Mouse (Mus musculus) frontal cortex, postnatal 25 days (tissue): Measurements from ENCODE around the gene Plekha5.
"Not testable (repeated sequence)": the region's sequence is repeated elsewhere in the genome, so short reads cannot be mapped to it uniquely, and the experiment has no call there.

ENCODE experiments used
- DNase-seq, 2 experiments: peaks; one replicate each; pipeline ENCODE4 v3.0.0; 2022; ENCODE audit warnings: low spot score in 2 of 2

Plekha5 gene

DNA sequence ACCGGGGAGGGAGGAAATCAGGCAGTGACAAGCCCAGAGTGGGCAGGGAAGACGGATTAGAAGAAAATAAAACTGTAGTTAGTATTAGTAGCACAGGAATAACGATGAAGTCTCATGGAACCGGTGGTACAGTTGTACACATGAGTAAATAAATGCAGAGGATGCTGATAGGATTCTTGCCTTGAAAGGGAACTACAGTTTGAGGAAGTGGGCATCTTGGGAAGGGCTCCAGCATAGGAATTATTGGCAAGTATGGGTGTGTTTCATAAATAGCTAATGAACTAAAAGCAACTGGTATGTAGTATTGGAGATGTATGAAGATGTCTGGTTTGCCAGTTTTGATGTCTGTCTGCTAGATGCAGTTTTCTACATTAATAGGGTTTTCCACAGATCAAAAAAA is 99.7 kb downstream of the Plekha5 start:
- no peak for DNase-seq

DNA sequence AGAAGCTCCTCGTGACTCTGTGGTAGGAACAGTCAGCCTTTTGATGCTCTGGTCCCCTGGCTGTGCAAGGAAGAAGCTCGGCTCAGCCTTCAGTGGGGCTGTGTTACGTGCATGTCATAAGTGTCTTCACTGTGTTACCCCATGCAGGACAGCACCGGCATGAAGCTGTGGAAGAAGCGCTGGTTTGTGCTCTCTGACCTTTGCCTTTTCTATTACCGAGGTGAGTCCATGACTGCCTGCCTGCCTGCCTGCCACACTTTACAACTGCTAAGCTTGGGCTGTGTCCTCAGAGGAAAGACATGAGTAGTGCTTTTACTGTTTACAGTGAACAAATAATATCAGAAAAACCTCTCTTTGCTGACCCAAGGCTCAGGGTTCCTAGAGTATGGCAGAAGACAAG is 104.6 kb downstream of the Plekha5 start:
- DNase-seq, result no peak

DNA sequence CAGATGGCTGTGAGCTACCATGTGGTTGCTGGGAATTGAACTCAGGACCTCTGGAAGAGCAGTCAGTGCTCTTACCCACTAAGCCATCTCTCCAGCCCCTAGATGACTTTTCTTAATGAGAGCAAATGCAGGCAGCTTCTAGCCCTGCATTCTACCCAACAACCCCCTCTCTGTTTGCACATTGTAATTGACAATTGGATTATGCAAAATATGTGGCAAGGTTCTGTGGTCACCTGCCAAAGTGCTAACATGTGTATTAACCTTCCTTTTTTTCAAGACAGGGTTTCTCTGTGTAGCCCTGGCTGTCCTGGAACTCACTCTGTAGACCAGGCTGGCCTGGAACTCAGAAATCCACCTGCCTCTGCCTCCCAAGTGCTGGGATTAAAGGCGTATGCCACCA is 109.0 kb downstream of the Plekha5 start:
- DNase-seq, result not testable (repeated sequence)

DNA sequence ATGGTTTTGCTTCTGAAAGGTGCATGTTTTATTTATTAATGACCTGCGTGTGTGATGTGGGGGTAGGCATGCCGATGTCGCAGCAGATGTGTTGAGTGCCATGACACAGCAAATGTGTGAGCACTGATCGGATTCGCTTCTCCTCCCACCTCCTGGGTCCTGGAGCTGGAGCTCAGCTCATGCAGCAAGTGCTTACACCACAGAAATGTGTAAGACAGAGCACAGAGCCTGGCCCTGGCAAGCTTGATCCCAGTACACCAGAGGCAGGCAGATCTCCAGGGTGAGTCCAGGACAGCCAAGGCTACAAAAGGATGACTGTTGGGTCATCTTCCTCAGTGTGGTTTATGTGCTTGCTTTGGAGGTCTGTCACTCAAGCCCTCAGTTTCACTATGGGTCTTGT is 109.8 kb downstream of the Plekha5 start:
- DNase-seq, result no peak

DNA sequence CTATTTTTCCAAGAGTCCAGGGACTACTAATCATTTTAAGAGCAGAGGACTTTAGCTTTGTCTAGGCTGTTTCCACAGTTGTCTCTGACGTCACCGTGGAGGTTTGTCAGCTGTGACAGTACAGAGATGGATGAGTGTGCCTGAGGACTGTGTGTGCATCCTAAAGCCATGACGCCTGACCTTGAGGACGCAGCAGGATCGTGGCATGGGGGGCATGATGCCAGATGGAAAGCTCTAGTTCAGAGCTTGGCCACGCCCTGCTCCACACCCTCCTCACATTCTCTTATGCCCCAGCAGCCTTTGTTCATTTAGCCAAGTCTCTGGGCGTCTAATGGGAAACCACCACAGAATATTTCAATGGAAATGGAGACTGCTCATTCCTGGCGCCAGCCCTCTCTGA is 111.7 kb downstream of the Plekha5 start:
- no peak for DNase-seq

DNA sequence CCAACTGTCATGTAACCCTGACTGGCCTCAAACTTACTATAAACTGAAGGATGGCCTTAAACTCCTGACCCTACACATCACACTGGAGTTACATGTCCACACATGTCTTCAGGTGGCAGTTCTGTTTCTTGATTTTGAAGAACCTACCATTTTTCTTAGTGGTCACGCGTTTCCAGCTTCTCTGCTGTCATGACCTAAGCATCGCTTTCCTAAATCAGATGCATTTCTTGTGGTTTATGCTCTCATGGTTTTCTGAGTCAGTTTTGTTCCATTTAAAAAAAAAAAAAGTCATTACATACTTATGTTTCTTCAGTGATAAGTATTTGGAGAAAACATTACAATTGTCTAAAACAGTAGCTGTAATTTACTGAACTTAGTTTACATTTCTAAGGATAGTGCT is 118.1 kb downstream of the Plekha5 start:
- DNase-seq, result no peak

DNA sequence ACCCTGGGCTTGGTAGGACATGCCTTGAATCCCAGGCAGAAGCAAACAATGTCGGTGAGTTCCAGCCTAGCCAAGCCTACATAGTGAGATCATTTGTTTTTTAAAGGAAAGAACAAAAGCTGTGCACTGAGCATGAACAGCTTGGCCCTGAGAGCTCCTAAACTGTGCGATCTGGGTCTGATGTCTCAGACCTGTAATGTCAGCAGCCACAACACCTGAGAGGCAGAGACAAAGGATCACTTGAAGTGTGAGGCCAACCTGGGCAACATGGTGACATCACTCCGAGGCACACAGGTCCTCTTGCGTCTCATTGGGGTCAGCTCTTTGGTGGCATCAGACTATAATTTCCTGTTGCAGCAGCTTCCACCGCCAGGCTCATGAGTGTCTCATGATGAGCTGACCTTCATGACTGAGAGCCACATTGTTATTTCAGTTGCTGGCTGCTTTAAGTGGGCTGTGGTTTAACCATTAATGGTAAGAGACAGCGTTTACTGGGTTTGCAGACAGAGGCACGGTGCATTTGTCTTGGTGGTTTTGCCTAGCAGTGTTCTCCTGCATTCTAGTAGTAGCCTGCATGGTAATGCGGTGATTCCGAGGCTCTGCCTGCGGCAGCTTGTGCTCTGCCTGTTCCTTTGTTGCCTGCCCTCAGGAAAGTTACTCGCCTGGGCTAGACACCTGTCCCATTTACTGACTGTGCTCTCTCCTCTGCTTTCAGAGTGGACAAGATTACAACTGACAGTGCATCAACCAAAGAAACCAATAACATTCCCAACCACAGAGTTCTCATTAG is 119.3 kb downstream of the Plekha5 start:
- no peak for DNase-seq

DNA sequence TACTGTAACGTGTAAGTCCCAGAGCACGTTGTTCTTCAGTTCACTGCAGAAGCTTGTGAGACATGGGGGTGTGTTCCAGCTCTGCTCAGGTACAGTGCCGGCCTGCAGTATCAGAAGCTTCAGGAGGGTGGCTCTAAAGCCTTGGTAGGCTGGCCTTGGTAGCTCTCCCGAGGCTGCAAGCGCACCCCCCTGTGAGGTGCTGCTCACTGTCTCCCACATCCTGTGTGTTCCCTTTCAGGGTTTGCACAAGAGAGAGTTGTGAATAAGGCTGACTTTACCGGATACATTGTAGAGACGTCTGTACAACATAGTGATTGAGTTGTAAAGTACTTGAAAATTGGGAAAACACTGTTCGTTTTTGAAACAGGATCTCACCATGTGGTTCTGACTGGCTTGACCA is 122.2 kb downstream of the Plekha5 start:
- no peak for DNase-seq

DNA sequence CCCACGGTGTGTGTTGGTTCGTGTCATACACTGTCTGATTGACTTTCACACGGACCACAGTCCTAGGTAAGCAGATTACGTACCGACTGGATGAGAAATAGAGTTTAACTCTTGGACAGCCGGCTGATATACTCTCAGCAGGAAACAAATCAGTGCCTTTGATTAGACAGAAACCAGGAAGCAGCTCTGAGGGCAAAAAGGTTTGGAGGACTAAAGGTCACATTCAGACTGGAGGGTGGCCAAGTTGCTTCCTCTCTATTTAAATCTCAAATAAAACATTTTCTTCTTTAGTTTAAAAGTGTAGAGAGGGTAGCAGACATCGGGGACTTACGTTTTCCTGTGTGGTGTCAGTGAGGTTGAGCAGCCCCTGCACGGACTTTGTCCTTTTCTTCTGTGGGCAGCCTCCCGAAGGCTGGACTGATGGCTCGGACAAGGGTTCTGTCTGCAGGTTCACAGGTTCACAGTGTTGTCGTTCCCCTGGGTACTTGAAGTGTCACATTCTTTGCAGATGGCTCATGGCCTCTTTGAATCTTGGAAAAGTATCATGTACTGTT is 122.9 kb downstream of the Plekha5 start:
- DNase-seq, result no peak

DNA sequence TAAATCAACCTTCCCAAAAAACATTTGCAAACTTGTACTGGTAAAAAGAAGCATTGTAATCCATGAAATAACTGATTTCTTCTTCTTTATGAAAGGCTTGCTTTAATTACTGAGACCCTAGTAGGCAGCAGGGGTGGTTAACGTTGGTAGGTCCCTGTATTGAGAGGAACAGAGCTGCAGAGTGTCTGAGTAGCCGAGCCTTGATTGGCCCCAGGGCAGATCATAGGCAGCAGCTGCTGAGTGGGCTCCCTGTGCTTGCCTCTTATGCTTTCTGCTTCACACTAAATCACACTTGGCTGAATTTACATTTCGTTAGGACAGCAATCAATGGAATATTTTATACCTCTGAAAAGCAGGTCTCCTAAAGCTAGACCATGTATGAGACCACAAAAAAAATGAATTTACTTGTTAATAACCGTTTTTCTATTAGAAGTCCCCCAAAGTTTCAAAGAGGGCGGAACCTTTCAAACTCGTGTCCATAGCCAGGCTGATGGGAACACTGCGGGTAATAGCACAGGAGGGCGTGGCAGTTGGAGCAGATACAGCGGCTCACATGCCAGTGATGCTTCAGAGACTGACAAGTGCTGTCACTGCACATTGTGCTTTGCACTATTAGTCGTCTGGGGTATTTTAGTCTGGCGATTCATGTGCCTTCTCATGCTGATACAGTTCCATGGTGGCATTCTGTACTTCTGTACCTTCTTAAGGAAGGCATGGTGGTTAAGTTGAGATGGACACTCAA is 123.5 kb downstream of the Plekha5 start:
- DNase-seq, result no peak

DNA sequence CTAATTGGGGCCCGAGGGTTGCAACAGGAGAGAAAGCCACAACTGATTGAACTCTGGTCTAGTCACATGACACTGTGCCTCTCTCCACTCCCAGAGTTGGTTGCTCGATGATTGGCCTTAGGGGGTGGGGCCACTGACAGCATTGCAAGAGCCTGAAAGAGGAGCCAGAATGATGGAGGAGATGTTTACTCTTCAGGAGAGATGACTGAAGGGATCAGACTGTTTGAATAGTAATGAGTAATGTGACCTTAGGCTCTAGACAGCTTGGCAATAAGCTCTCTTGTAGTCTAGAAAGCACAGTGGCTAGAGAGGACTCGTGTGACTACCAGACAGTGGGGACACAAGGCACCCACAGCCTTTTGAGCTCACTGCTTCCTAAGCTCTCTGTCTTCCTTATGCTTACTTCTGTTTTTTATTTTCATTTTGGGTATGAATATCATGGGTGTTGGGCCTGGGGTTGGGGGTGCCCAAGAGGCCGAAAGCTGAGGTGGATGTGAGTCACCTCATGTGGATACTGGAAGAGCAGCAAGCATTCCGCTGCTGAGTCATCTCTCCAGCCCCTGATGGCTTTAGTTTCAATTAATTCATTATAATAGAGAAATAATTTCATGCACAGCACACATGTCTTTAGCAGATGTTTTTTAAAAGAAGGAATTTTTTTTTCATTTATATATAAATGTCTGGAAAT is 124.4 kb downstream of the Plekha5 start:
- DNase-seq, result no peak

DNA sequence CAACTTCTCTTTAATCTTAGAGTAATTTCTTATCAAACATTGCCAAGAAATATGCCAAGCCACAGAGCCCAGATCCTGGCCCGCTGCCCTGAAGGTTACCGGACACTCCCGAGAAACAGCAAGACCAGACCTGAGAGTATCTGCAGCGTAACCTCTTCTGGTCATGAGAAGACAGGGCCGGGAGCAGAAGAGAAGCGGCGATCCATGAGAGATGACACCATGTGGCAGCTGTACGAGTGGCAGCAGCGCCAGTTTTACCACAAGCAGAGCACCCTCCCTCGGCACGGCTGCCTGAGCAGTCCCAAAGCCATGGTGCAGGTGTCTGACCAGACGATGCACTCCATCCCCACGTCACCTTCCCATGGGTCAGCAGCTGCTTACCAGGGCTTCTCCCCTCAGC is 126.9 kb downstream of the Plekha5 start:
- DNase-seq, result no peak

DNA sequence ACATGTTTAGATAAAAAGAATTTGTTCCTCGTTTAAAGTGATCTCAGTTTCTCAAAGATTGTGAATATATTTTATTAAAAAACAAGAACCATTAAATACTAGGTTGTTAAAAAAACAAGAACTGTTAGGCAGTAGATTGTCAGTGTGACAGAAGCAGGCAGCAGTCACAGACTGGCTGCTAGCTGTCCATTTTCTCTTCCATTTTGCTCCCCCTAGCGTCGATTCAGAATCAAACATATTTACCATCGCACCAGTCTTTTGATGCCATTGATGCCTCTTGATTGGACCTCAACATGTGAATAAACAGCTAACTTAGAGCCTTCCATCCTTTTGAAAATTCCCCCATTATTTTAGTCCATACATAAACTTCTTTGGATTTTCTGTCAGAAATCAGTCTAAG is 130.4 kb downstream of the Plekha5 start:
- no peak for DNase-seq

DNA sequence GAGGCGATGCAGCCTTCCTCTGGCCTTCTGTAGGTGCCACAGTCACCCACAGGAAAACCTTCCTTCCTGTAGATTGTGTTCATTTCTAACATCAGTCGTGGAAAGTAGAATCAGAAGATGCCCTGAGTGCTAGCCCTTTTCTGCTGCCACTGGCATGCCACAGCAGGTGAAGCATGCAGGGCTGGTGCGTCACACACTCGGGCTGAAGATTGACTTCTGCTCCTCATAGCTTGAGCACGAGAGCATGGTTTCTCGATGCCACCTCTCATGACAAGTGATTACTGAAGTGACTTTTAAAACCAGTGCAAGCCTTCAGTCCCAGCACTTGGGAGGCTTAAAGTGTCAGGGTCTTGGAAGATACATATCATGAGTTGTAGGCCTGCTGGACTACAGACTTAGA is 135.6 kb downstream of the Plekha5 start:
- DNase-seq, result no peak

DNA sequence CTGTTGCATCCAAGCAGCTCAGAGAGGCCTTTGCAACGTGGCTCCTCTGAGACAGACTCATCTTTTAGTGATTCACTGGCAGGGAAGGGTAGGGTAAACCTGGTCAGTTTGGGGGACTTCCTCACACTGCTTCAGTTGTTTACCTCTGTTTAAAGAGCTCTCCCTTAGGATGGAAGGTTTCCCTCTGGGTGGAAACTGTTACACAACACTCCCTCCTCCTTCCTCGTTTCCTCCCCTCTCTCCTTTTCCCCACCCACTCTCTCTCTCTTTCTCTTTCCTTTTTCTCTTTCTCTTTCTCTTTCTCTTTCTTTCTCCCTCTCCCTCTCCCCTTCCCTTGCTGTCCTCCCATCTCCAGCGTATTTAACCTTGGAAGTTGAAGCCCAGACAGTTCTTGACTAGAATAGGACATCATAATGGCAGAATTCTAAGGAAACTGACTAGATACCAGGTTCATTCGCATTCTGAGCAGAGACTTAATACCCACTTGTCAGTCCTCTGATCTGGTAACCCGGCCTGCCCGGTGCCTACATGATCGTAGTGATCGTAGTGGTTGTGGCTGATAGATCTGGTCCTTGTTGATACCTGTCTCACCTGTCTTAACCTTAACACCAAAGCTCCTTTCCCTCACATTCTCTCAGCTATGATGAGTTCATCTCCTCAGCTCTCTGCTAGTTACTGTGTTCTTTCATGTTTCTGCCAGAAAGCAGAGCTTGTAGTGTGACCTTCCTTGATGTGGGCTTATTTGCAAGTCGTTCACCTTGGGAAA is 137.5 kb downstream of the Plekha5 start:
- no peak for DNase-seq

DNA sequence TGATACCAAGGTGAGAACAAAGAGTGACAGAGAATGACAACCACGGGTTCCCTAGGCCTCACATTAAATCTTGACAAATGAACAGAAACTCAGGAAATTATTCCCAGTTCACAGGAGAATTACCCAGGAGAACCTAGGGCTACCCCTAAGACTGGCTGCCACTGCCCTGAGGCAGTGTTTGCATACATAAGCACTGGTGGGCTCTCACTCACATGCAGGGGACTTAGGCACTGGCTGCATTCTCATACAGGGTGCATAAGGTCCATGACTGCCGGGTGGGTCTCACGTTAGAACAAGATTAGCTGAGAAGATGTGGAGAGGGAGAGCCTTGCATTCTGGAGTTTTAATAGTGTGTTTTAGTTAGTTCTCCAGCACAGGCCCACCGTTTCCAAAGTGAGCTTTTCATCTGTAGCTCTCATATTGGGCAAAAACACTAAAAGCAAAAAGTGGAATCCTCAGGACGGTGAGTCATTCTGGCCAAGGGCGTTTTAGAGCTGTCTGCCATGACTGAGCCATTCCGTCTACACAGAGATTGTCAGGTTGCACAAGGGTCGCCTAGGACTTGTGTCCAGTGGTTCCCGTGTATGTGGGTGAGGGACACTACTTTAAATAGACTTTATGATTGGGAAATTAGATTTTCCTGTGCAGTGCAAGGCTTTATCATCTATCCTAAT is 138.2 kb downstream of the Plekha5 start:
- DNase-seq, result no peak

DNA sequence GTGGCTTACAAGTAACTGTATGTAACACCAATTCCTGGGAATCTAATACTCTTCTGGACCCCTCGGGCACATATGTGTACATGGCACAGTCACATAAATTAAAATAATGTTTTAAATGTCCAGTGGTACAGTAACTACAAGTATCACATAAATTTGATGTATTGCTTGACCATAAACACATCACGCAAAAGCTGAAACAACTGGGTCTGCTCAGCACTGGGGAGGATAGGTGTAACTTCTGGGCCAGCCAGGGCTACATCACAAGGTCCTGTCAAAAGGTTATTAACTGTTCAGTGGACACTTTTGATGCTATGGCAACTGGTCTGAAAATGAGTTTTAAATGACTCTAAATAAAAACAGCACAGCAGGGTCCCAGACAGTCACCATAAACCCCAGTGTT is 143.3 kb downstream of the Plekha5 start:
- no peak for DNase-seq

DNA sequence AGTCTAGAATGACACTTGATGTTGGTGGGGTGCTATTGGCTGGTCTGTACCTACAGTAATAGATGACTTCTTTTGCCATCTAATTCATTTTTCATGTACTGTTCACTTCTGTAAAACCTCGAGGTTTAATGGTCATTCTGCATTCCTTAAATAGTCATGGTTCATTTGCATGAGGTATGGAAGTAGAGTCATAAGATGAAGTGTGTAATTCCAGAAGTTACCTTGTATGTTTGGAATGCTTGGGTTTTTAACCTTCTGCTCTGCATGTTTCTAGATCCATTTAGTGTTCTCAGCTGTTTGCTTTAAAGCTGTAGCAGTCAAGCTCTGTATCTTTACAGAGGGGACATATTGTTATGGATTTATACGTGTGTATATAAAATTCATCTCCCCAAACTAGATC is 144.0 kb downstream of the Plekha5 start:
- DNase-seq, result no peak

DNA sequence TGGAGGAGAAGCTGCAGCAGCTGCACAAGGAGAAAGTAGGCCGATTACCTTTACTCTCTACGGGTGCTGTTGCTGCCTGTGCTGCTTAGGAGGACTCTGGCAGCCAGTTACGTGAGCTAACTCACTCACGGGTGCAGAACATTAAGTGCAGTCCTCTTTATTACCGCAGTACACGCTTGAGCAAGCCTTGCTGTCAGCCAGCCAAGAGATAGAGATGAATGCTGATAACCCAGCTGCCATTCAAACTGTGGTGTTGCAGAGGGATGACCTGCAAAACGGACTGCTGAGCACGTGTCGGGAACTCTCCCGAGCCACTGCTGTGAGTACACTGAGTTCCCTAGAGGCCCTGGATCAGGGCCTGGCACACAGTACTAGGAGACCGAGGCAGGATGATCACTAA is 146.3 kb downstream of the Plekha5 start:
- no peak for DNase-seq

DNA sequence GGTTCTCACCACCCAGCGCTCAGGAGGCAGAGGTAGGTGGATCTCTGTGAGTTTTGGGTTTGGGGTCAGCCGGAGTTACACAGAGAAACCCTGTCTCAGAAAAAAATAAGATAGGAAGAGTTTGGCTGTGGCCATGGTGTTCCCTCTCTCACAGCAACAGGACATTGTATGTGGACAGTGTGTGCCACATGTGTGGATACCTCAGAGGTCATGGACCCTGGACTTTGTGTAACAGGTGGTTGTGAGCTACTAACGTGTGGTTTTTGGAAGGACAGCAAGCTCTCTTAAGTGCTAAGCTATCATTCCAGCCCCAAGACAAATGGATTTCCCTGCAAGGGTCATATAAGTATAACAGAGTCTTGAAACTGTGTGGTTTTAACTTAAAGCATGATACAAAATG is 151.1 kb downstream of the Plekha5 start:
- no peak for DNase-seq

DNA sequence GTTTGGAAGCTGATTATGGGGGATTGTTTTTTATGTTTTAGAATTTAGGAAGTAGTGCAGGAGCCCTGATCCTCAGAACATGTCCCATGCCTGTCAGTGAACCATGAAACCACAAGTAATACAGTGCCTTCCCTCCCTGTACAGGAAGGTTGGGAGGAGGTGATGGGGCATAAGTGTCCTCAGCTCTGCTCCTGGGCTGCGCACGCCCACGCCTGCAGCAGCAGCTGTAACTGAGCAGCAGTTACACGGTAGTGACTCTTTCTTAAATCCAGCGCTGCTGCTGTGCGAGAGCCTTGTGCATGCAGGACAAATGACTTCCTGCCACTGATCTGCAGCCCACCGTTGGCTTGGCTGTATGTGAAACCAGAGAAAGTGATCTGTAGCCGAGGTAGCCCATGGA is 152.3 kb downstream of the Plekha5 start:
- DNase-seq, result no peak
